Mouse (Mus musculus) MEL (cell line): ENCODE measurements around the gene Cox6a2. TPM values are rescaled to one million over a fixed set of nuclear protein-coding genes. Genes with fewer than 3 reads are reported as not detected.

Experiments
- DNase-seq: peaks from one replicate; pipeline ENCODE4 v3.0.0; 2011; ENCODE audit warnings: low read depth, low spot score
- H3K27ac ChIP-seq: 2 replicates; pipeline ENCODE4 v1.5.1; 2012; ENCODE audit warnings: low read depth, mild to moderate bottlenecking, control low read depth, low read length, moderate library complexity; ENCODE audit not compliant: control insufficient read depth
- H3K27me3 ChIP-seq, 2 experiments: fragments of 150-350 bp in 1 of 2; sonication (generic) in 1 of 2; 2 replicates each; pipeline ENCODE4 v1.6.1; 2012; ENCODE audit warnings: low read length in 2 of 2, mild to moderate bottlenecking in 2 of 2, improper control_type of control experiment in 1 of 2, moderate library complexity in 1 of 2; ENCODE audit not compliant: insufficient read depth in 2 of 2, control insufficient read depth in 1 of 2
- H3K36me3 ChIP-seq, 2 experiments: 2 replicates each; pipeline ENCODE4 v1.6.1; 2012 to 2014; ENCODE audit warnings: low read length in 2 of 2, improper control_type of control experiment in 1 of 2, inconsistent platforms in 1 of 2, mild to moderate bottlenecking in 1 of 2; ENCODE audit not compliant: insufficient read depth in 2 of 2, control insufficient read depth in 1 of 2
- H3K4me1 ChIP-seq, 2 experiments: fragments of 150-350 bp in 1 of 2; sonication (generic) in 1 of 2; 2 replicates each; pipeline ENCODE4 v1.6.1; 2012; ENCODE audit warnings: low read length in 2 of 2, improper control_type of control experiment in 1 of 2, mild to moderate bottlenecking in 1 of 2; ENCODE audit not compliant: insufficient read depth in 2 of 2, control insufficient read depth in 1 of 2
- H3K4me3 ChIP-seq, 2 experiments: fragments of 150-350 bp in 1 of 2; sonication (generic) in 1 of 2; 2 replicates each; pipeline ENCODE4 v1.5.1; 2012; ENCODE audit warnings: low read depth in 2 of 2, low read length in 2 of 2, mild to moderate bottlenecking in 2 of 2, moderate library complexity in 2 of 2, control low read depth in 1 of 2, improper control_type of control experiment in 1 of 2; ENCODE audit not compliant: control insufficient read depth in 1 of 2, insufficient read depth in 1 of 2
- H3K79me2 ChIP-seq: 2 replicates; pipeline ENCODE4 v1.6.1; 2012; ENCODE audit warnings: mild to moderate bottlenecking, low read length, moderate library complexity; ENCODE audit not compliant: control insufficient read depth, poor library complexity, insufficient read depth
- H3K9ac ChIP-seq: 2 replicates; pipeline ENCODE4 v1.6.1; 2012; ENCODE audit warnings: low read depth, mild to moderate bottlenecking, control low read depth, low read length, moderate library complexity; ENCODE audit not compliant: control insufficient read depth, poor library complexity, severe bottlenecking
- H3K9me3 ChIP-seq: fragments of 150-350 bp; sonication (generic); replicated peaks from 2 replicates; pipeline ENCODE4 v1.6.1; 2012; ENCODE audit warnings: mild to moderate bottlenecking, low read length, improper control_type of control experiment, moderate library complexity; ENCODE audit not compliant: insufficient read depth
- CHD1 ChIP-seq: IDR thresholded peaks from 2 replicates; pipeline ENCODE4 v1.6.1; 2012; ENCODE audit warnings: low read depth, mild to moderate bottlenecking, inconsistent platforms, low read length, improper control_type of control experiment
- CHD2 ChIP-seq: IDR thresholded peaks from 2 replicates; pipeline ENCODE4 v1.6.1; 2011; ENCODE audit warnings: low read length, improper control_type of control experiment
- CTCF ChIP-seq, 3 experiments: IDR thresholded peaks in 2 of 3; conservative IDR thresholded peaks in 1 of 3; 2 replicates each; pipeline ENCODE4 v1.5.1; 2011 to 2012; ENCODE audit warnings: low read length in 3 of 3, low read depth in 2 of 3, mild to moderate bottlenecking in 2 of 3, improper control_type of control experiment in 1 of 3, inconsistent platforms in 1 of 3, mixed read lengths in 1 of 3, moderate library complexity in 1 of 3; ENCODE audit not compliant: control insufficient read depth in 1 of 3, insufficient read depth in 1 of 3, poor library complexity in 1 of 3, severe bottlenecking in 1 of 3
- E2F4 ChIP-seq: IDR thresholded peaks from 2 replicates; pipeline ENCODE4 v1.6.1; 2011; ENCODE audit warnings: low read depth, low read length, improper control_type of control experiment, borderline replicate concordance
- ELF1 ChIP-seq: IDR thresholded peaks from 2 replicates; pipeline ENCODE4 v1.6.1; 2014; ENCODE audit warnings: low read depth, mild to moderate bottlenecking, inconsistent platforms, low read length, improper control_type of control experiment, moderate library complexity
- EP300 ChIP-seq, 2 experiments: IDR thresholded peaks; 2 replicates each; pipeline ENCODE4 v1.6.1; 2011; ENCODE audit warnings: improper control_type of control experiment in 2 of 2, low read length in 2 of 2, low read depth in 1 of 2, mild to moderate bottlenecking in 1 of 2
- GABPA ChIP-seq: IDR thresholded peaks from 2 replicates; pipeline ENCODE4 v1.6.1; 2012; ENCODE audit warnings: low read depth, mild to moderate bottlenecking, inconsistent platforms, low read length, improper control_type of control experiment, moderate library complexity
- HCFC1 ChIP-seq: IDR thresholded peaks from 2 replicates; pipeline ENCODE4 v1.6.1; 2012; ENCODE audit warnings: low read depth, mild to moderate bottlenecking, inconsistent platforms, low read length, improper control_type of control experiment, moderate library complexity
- MAFK ChIP-seq: IDR thresholded peaks from 2 replicates; pipeline ENCODE4 v1.6.1; 2011; ENCODE audit warnings: low read depth, mild to moderate bottlenecking, low read length, improper control_type of control experiment, borderline replicate concordance
- MAX ChIP-seq: IDR thresholded peaks from 2 replicates; pipeline ENCODE4 v1.6.1; 2011; ENCODE audit warnings: low read length, improper control_type of control experiment
- MYB ChIP-seq: IDR thresholded peaks from 2 replicates; pipeline ENCODE4 v1.6.1; 2011; ENCODE audit warnings: mild to moderate bottlenecking, low read depth, low read length, improper control_type of control experiment
- MYC ChIP-seq: IDR thresholded peaks from 2 replicates; pipeline ENCODE4 v1.6.1; 2011; ENCODE audit warnings: low read depth, mild to moderate bottlenecking, low read length, improper control_type of control experiment, moderate library complexity
- POLR2A ChIP-seq, 2 experiments: IDR thresholded peaks; 2 replicates each; pipeline ENCODE4 v1.6.1; 2011 to 2012; ENCODE audit warnings: low read length in 2 of 2, mild to moderate bottlenecking in 2 of 2, control low read depth in 1 of 2, improper control_type of control experiment in 1 of 2, low read depth in 1 of 2, moderate library complexity in 1 of 2; ENCODE audit not compliant: control insufficient read depth in 1 of 2, insufficient read depth in 1 of 2, poor library complexity in 1 of 2
- RAD21 ChIP-seq: IDR thresholded peaks from 2 replicates; pipeline ENCODE4 v1.6.1; 2011; ENCODE audit warnings: mild to moderate bottlenecking, low read depth, low read length, improper control_type of control experiment
- SIN3A ChIP-seq: IDR thresholded peaks from 2 replicates; pipeline ENCODE4 v1.6.1; 2012; ENCODE audit warnings: low read length, improper control_type of control experiment, inconsistent platforms
- TAL1 ChIP-seq: IDR thresholded peaks from 2 replicates; pipeline ENCODE4 v1.6.1; 2012; ENCODE audit warnings: mild to moderate bottlenecking, inconsistent platforms, low read length, moderate library complexity, mixed read lengths
- USF2 ChIP-seq, 2 experiments: IDR thresholded peaks; 2 replicates each; pipeline ENCODE4 v1.6.1; 2011 to 2012; ENCODE audit warnings: improper control_type of control experiment in 2 of 2, low read length in 2 of 2, borderline replicate concordance in 1 of 2, inconsistent platforms in 1 of 2, low read depth in 1 of 2, mild to moderate bottlenecking in 1 of 2; ENCODE audit not compliant: insufficient read depth in 1 of 2
- ZC3H11A ChIP-seq: IDR thresholded peaks from 2 replicates; pipeline ENCODE4 v1.6.1; 2012; ENCODE audit warnings: low read depth, mild to moderate bottlenecking, inconsistent platforms, low read length, improper control_type of control experiment
- ZMIZ1 ChIP-seq: IDR thresholded peaks from 2 replicates; pipeline ENCODE4 v1.6.1; 2012; ENCODE audit warnings: low read depth, mild to moderate bottlenecking, inconsistent platforms, low read length, improper control_type of control experiment, moderate library complexity
- polyA plus RNA-seq, 2 experiments: library from polyadenylated mRNA; stranded (reverse) in 1 of 2; unstranded in 1 of 2; fragments of >175 nt in 1 of 2; fragments of >200 nt in 1 of 2; gene quantifications; 2 replicates each; pipeline versions ENCODE4 v1.2.1 to v1.2.4; 2012; ENCODE audit warnings: low replicate concordance in 2 of 2, low read depth in 1 of 2; ENCODE audit not compliant: insufficient read length in 2 of 2, insufficient read depth in 1 of 2, missing spikeins in 1 of 2
- total RNA-seq: library from RNA; depleted of rRNA; stranded (reverse); fragments of 300-350 nt; gene quantifications from 2 replicates; pipeline ENCODE4 v1.2.3, GENCODE M21; 2012

Cox6a2 gene
- total and polyA plus RNA-seq, 3 experiments, result 2.9 to 18.2 TPM; not detected in 1

- TF ChIP-seq CHD1 (no peak), RAD21 (peak; percentile 89), ZC3H11A (peak; percentile 96), MAX (no peak), CTCF (IDR thresholded peaks at IDR 0.05 in 2 of 3, conservative IDR thresholded peaks at IDR 0.05 in 1 of 3; ENCODE audit: control insufficient read depth in 1 of 3, insufficient read depth in 1 of 3, low read depth in 2 of 3, low read length in 3 of 3, poor library complexity in 1 of 3, severe bottlenecking in 1 of 3) (peak; percentile 58 to 95 (median 66)), E2F4 (no peak)
- TF ChIP-seq, all 39 proteins: peak for 5
Observed at GRCm38 (mm10) chr7:128247443-128247842, 41.3 kb upstream of the Cox6a2 start (continued).

- DNase-seq, result no peak
- H3K4me3 ChIP-seq, result no peak within 1 kb of the TSS
- TF ChIP-seq TAL1 (no peak), POLR2A (IDR thresholded peaks at IDR 0.05; ENCODE audit: control insufficient read depth in 1 of 2, insufficient read depth in 1 of 2, low read depth in 1 of 2, low read length in 2 of 2, poor library complexity in 1 of 2) (no peak), EP300 (IDR thresholded peaks at IDR 0.05; ENCODE audit: low read depth in 1 of 2, low read length in 2 of 2) (no peak), HCFC1 (no peak), SIN3A (no peak), MAFK (no peak), GABPA (no peak), ELF1 (no peak), MYB (no peak), MAX (no peak), CTCF (IDR thresholded peaks at IDR 0.05 in 2 of 3, conservative IDR thresholded peaks at IDR 0.05 in 1 of 3; ENCODE audit: control insufficient read depth in 1 of 3, insufficient read depth in 1 of 3, low read depth in 2 of 3, low read length in 3 of 3, poor library complexity in 1 of 3, severe bottlenecking in 1 of 3) (no peak), CHD2 (no peak), ZMIZ1 (no peak), CHD1 (no peak), USF2 (IDR thresholded peaks at IDR 0.05; ENCODE audit: borderline replicate concordance in 1 of 2, insufficient read depth in 1 of 2, low read depth in 1 of 2, low read length in 2 of 2) (no peak), MYC (no peak)
Observed at GRCm38 (mm10) chr7:128246496-128247391, 40.6 kb upstream of the Cox6a2 start, which contains the start of gene Tgfb1i1. Tgfb1i1 (plus strand) TSS chr7:128246812.

More at GRCm38 (mm10) chr7:128246496-128247391, 40.6 kb upstream of the Cox6a2 start, which contains the start of gene Tgfb1i1:
- Histone ChIP-seq H3K9me3 (no peaks in the 10 kb centered on the region), H3K27ac (no peak within 1 kb of the TSS), H3K27me3 (no peaks in the 10 kb centered on the region), H3K4me1 (no peaks in the 10 kb centered on the region), H3K9ac (no peak within 1 kb of the TSS), H3K79me2 (no peaks in the 10 kb centered on the region), H3K36me3 (no peaks in the 10 kb centered on the region)
